Mouse (Mus musculus): ENCODE results near the gene Gm49321. TPM values are rescaled to one million over a fixed set of nuclear protein-coding genes. Genes with fewer than 3 reads are reported as not detected.

Gm49321 gene
- polyA plus RNA-seq, 1 experiment from 2014 or later = 13.6 TPM

DNA sequence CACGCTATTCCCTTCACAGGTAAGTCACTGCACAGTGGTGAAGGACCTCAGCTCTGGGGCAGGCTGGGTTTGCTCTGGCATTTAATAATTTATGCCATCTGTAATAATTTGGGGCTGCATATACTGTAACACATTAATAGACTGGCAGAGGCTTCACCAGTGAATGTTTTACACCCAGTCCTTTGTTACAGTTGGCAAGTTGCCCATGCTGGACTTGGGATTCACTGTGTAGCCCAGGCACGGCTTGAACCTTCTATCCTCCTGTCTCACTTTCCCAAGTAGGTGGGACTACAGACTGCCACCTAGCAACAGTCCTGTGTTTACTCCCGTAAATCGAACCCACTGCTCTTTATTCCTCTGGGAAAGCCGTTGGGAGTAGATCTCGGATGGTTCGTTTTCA, 48.8 kb downstream of the Gm49321 start:
- 80% methylated on average over 7 of the region's 7 CpGs for WGBS
- no peak overlapping the region for H3K9ac ChIP-seq (ENCODE audit: low read length)
- no peaks in the 10 kb centered on the region for H3K4me1 ChIP-seq (ENCODE audit: control insufficient read depth, insufficient read depth, low read length)
- no peak overlapping the region for H3K27ac ChIP-seq (ENCODE audit: low read depth, low read length)
- ATAC-seq = no peak
- H3K4me3 ChIP-seq (ENCODE audit: low read depth, low read length) = no peak overlapping the region
- no peaks in the 10 kb centered on the region for H3K9me3 ChIP-seq (replicated peaks; ENCODE audit: control insufficient read depth, low read length)
- H3K4me2 ChIP-seq (ENCODE audit: low read length) = no peak overlapping the region
- peak; percentile 37 for DNase-seq (ENCODE audit: low spot score)
- H3K27me3 ChIP-seq (replicated peaks; ENCODE audit: control insufficient read depth, insufficient read depth, low read length) = no peaks in the 10 kb centered on the region
- peaks cover 46% of the 10 kb centered on the region for H3K36me3 ChIP-seq (ENCODE audit: control insufficient read depth, insufficient read depth, low read length)

DNA sequence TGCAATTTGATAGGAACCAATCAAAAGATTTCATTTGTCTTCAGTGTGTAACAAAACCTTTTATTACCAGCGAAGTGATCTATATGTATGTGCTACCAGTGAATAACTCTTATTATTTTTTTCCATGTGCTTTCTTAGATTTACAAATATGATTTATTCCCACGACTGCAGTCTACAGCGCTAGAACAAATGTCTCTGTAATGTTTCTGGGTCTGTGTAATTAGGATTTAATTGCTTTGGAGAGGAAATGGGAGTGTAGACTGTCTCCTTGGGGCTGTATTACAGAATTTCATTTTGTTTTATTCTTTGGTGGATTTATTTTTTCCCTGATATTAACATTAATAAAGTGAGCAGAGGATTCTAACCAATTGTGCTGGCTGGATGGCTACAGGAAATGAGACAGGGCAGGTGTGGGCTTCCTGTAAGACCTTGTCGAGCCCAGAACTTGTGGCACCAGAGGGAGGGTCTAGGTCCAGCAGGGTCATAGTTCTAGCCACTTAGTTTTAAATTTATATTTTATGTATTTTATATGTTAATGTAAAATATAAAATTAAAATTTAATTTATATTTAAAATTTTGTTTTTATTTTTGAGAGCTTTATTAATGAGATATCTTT, 51.0 kb downstream of the Gm49321 start:
- Histone ChIP-seq H3K27ac (ENCODE audit: low read depth, low read length) (no peak overlapping the region), H3K4me1 (ENCODE audit: control insufficient read depth, insufficient read depth, low read length) (no peaks in the 10 kb centered on the region), H3K4me2 (ENCODE audit: low read length) (no peak overlapping the region), H3K36me3 (ENCODE audit: control insufficient read depth, insufficient read depth, low read length) (peaks cover 31% of the 10 kb centered on the region), H3K9ac (ENCODE audit: low read length) (no peak overlapping the region), H3K27me3 (replicated peaks; ENCODE audit: control insufficient read depth, insufficient read depth, low read length) (no peaks in the 10 kb centered on the region), H3K9me3 (replicated peaks; ENCODE audit: control insufficient read depth, low read length) (no peaks in the 10 kb centered on the region), H3K4me3 (ENCODE audit: low read depth, low read length) (no peak overlapping the region)
- DNase-seq (ENCODE audit: low spot score) (no peak), ATAC-seq (no peak)
- 90% methylated on average over 4 of the region's 4 CpGs for WGBS

DNA sequence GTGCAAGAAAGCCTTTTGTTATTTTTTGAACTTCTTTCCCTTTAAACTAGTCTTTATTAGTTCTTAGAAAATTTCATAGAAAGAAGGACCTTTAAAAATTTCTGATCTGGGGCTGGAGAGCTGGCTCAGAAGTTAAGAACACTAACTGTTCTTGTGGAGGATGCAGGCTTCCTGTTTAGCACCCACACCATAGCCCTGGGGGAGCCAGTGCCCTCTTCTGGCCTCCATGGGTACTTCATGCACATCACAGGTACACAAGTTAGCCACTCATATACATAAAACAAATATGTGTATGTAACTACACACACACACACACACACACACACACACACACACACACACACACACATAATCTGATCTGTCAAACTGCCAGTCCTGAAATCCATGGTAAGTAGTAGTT, 52.1 kb downstream of the Gm49321 start:
- Histone ChIP-seq H3K9me3 (replicated peaks; ENCODE audit: control insufficient read depth, low read length) (no peaks in the 10 kb centered on the region), H3K36me3 (ENCODE audit: control insufficient read depth, insufficient read depth, low read length) (peaks cover 22% of the 10 kb centered on the region), H3K4me3 (ENCODE audit: low read depth, low read length) (no peak overlapping the region), H3K9ac (ENCODE audit: low read length) (no peak overlapping the region), H3K27me3 (replicated peaks; ENCODE audit: control insufficient read depth, insufficient read depth, low read length) (no peaks in the 10 kb centered on the region), H3K4me1 (ENCODE audit: control insufficient read depth, insufficient read depth, low read length) (no peaks in the 10 kb centered on the region), H3K4me2 (ENCODE audit: low read length) (no peak overlapping the region), H3K27ac (ENCODE audit: low read depth, low read length) (no peak overlapping the region)
- no peak for ATAC-seq
- DNase-seq (ENCODE audit: low spot score) = peak; percentile 19

GRCm38 (mm10) chr12:73996906-73997296, 59.4 kb downstream of the Gm49321 start:
- peak; percentile 55 for DNase-seq (ENCODE audit: low spot score)
- H3K9ac ChIP-seq (ENCODE audit: low read length) = peak overlapping the region; percentile 82
- no peaks in the 10 kb centered on the region for H3K9me3 ChIP-seq (replicated peaks; ENCODE audit: control insufficient read depth, low read length)
- H3K4me2 ChIP-seq (ENCODE audit: low read length) = peak overlapping the region; percentile 78
- H3K36me3 ChIP-seq (ENCODE audit: control insufficient read depth, insufficient read depth, low read length) = no peaks in the 10 kb centered on the region
- peak; percentile 32; the same call in 1 of the 2 replicates for ATAC-seq
- H3K4me1 ChIP-seq (ENCODE audit: control insufficient read depth, insufficient read depth, low read length) = 0 out of 2 replicates have a peak, but pooled peaks cover 6% of the 10 kb centered on the region
- H3K27ac ChIP-seq (ENCODE audit: low read depth, low read length) = 0 out of 2 replicates have a peak overlapping the region, but pooled peaks have one; percentile 44
- H3K27me3 ChIP-seq (replicated peaks; ENCODE audit: control insufficient read depth, insufficient read depth, low read length) = peaks cover 7% of the 10 kb centered on the region
- 11% methylated on average over 12 of the region's 12 CpGs for WGBS
- peak overlapping the region; percentile 61 for H3K4me3 ChIP-seq (ENCODE audit: low read depth, low read length)

DNA sequence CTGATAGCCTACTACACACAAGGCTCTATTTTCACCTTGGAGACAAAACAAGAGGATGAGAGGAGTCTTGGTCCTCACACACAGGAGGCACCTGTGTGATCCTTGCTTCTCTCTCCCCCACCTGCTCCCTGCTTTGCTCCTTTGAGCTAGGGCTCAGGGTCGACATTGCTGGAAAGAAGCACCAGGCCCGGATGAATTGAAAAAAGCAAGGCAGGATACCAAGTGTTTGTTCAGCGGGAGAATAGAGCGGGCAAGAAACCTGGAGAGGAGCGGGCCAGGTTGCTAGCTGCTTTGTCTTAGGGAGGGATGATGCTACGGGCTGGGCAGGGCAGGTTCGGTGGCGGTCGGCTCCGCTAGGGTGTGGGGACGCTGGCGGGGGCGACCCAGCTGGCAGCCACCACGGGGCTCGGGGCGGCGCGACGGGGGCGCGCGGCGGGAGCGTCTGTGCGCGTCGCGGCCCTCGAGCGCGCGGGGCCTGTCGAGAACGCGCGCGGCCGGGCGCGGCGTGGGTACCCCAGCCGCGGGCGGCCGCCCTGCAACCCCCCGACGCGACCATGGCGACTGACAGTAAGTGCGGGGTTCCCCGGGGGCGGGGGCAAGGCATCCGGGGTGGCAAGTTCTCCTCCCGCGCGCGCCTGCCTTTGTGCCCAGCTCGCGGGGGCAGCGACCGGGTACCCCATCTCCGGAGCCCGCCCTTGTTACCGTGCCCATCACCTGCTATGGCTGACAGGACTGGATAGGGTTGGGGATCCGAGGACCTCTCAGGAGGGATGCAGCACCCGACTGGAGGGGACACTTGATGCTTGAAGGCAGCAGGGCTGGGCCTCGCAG, 60.1 kb downstream of the Gm49321 start, which contains the start of gene Syt16:
Gene Syt16 (plus strand): TSS at position 365 of the 831 bp plus-strand sequence.
- H3K4me2 ChIP-seq (ENCODE audit: low read length) = peak within 1 kb of the TSS; percentile 78
- peaks cover 7% of the 10 kb centered on the region for H3K27me3 ChIP-seq (replicated peaks; ENCODE audit: control insufficient read depth, insufficient read depth, low read length)
- peak within 1 kb of the TSS; percentile 61 for H3K4me3 ChIP-seq (ENCODE audit: low read depth, low read length)
- WGBS = 2% methylated on average over 56 of the region's 67 CpGs
- no peaks in the 10 kb centered on the region for H3K36me3 ChIP-seq (ENCODE audit: control insufficient read depth, insufficient read depth, low read length)
- peak; percentile 83 for ATAC-seq
- H3K9ac ChIP-seq (ENCODE audit: low read length) = peak within 1 kb of the TSS; percentile 82
- no peaks in the 10 kb centered on the region for H3K9me3 ChIP-seq (replicated peaks; ENCODE audit: control insufficient read depth, low read length)
- 0 out of 2 replicates have a peak, but pooled peaks cover 6% of the 10 kb centered on the region for H3K4me1 ChIP-seq (ENCODE audit: control insufficient read depth, insufficient read depth, low read length)
- H3K27ac ChIP-seq (ENCODE audit: low read depth, low read length) = peak within 1 kb of the TSS; percentile 44; the same call in 1 of the 2 replicates
- peak; percentile 53 for DNase-seq (ENCODE audit: low spot score)

DNA sequence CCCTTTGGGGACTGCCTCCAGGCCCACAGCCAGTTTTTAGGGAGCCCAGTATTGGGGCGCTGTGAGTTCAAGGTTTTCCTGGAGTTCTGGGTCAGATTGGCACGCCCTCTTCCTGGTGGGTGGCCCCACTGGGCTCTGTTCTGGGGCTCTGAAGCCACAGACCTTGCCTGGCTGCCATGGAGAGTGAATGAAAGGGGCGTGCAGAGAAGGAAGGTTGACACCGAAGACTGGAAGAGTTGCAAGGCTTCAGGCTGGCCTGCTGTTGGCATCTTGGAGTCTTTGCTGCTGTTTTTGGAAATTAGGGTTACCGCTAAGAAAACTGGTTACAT, 60.6 kb downstream of the Gm49321 start:
- Histone ChIP-seq H3K36me3 (ENCODE audit: control insufficient read depth, insufficient read depth, low read length) (no peaks in the 10 kb centered on the region), H3K9me3 (replicated peaks; ENCODE audit: control insufficient read depth, low read length) (no peaks in the 10 kb centered on the region), H3K9ac (ENCODE audit: low read length) (peak overlapping the region; percentile 82), H3K4me2 (ENCODE audit: low read length) (peak overlapping the region; percentile 78), H3K4me1 (ENCODE audit: control insufficient read depth, insufficient read depth, low read length) (0 out of 2 replicates have a peak, but pooled peaks cover 6% of the 10 kb centered on the region), H3K27me3 (replicated peaks; ENCODE audit: control insufficient read depth, insufficient read depth, low read length) (peaks cover 7% of the 10 kb centered on the region), H3K4me3 (ENCODE audit: low read depth, low read length) (peak overlapping the region; percentile 61), H3K27ac (ENCODE audit: low read depth, low read length) (peak overlapping the region; percentile 44; the same call in 1 of the 2 replicates)
- WGBS = 20% methylated on average over 5 of the region's 5 CpGs
- DNase-seq (ENCODE audit: low spot score) = peak; percentile 13
- no peak; the same call in 1 of the 2 replicates for ATAC-seq

GRCm38 (mm10) chr12:74002449-74002848, 65.0 kb downstream of the Gm49321 start:
- peaks cover 7% of the 10 kb centered on the region for H3K27me3 ChIP-seq (replicated peaks; ENCODE audit: control insufficient read depth, insufficient read depth, low read length)
- WGBS = 90% methylated on average over 9 of the region's 9 CpGs
- H3K9ac ChIP-seq (ENCODE audit: low read length) = no peak overlapping the region
- H3K4me2 ChIP-seq (ENCODE audit: low read length) = no peak overlapping the region
- H3K4me3 ChIP-seq (ENCODE audit: low read depth, low read length) = no peak overlapping the region
- H3K4me1 ChIP-seq (ENCODE audit: control insufficient read depth, insufficient read depth, low read length) = no peaks in the 10 kb centered on the region
- no peaks in the 10 kb centered on the region for H3K36me3 ChIP-seq (ENCODE audit: control insufficient read depth, insufficient read depth, low read length)
- DNase-seq (ENCODE audit: low spot score) (no peak), ATAC-seq (no peak)
- no peaks in the 10 kb centered on the region for H3K9me3 ChIP-seq (replicated peaks; ENCODE audit: control insufficient read depth, low read length)
- H3K27ac ChIP-seq (ENCODE audit: low read depth, low read length) = no peak overlapping the region

DNA sequence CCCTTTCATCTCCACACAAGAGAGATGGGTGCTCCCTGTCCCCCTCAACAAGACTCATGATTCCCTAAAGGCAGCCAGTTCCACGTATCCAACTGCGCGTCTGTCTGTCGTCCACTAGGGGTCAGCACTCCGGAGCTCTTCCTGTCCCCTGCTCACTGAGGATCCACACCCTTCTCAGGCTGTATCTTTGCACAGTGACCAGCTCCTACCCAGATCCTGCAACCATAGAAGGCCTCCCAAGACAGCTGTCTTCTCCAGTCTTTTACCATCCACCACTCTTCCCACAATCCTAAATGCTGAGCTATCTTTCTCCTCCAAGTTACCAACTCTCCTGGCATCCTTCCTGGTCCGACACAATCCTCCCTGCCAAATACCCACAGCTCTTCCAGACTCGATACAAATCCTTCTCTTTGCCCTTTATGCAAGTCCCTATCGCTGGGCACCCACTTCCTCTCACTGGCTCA, 72.0 kb downstream of the Gm49321 start:
- H3K9me3 ChIP-seq (replicated peaks; ENCODE audit: control insufficient read depth, low read length) = no peaks in the 10 kb centered on the region
- H3K27me3 ChIP-seq (replicated peaks; ENCODE audit: control insufficient read depth, insufficient read depth, low read length) = no peaks in the 10 kb centered on the region
- no peak overlapping the region for H3K27ac ChIP-seq (ENCODE audit: low read depth, low read length)
- H3K4me1 ChIP-seq (ENCODE audit: control insufficient read depth, insufficient read depth, low read length) = no peaks in the 10 kb centered on the region
- H3K4me2 ChIP-seq (ENCODE audit: low read length) = no peak overlapping the region
- H3K9ac ChIP-seq (ENCODE audit: low read length) = no peak overlapping the region
- no peak overlapping the region for H3K4me3 ChIP-seq (ENCODE audit: low read depth, low read length)
- WGBS = 23% methylated on average over 8 of the region's 8 CpGs
- no peaks in the 10 kb centered on the region for H3K36me3 ChIP-seq (ENCODE audit: control insufficient read depth, insufficient read depth, low read length)
- DNase-seq (ENCODE audit: low spot score) (peak; percentile 66), ATAC-seq (peak; percentile 57)

- Histone ChIP-seq H3K27ac (ENCODE audit: low read depth, low read length) (no peak overlapping the region), H3K4me2 (ENCODE audit: low read length) (no peak overlapping the region), H3K9ac (ENCODE audit: low read length) (no peak overlapping the region), H3K4me1 (ENCODE audit: control insufficient read depth, insufficient read depth, low read length) (no peaks in the 10 kb centered on the region), H3K9me3 (replicated peaks; ENCODE audit: control insufficient read depth, low read length) (no peaks in the 10 kb centered on the region), H3K36me3 (ENCODE audit: control insufficient read depth, insufficient read depth, low read length) (no peaks in the 10 kb centered on the region), H3K27me3 (replicated peaks; ENCODE audit: control insufficient read depth, insufficient read depth, low read length) (no peaks in the 10 kb centered on the region), H3K4me3 (ENCODE audit: low read depth, low read length) (no peak overlapping the region)
- ATAC-seq (peak; percentile 80), DNase-seq (ENCODE audit: low spot score) (peak; percentile 83)
- WGBS = under 1% methylated on average over 6 of the region's 6 CpGs
Observed at GRCm38 (mm10) chr12:74013739-74014138, 76.3 kb downstream of the Gm49321 start.

Data from forebrain, embryonic 14.5 days (tissue).